Mouse (Mus musculus): ENCODE measurements at regions not wholly inside any gene's neighbourhood (a gene's known extent, or its start where the extent isn't known, plus 50 kb on each side); places are given as distances from the start of the nearest gene placed in this dataset.

- DNase-seq, result no peak
These were observed 443.5 kb downstream of the Kif2b start for GRCm38 (mm10) chr11:91133753-91134270.

- no peak for DNase-seq
These were observed 444.5 kb downstream of the Kif2b start for GRCm38 (mm10) chr11:91132771-91133380.

GRCm38 (mm10) chr11:91131960-91132359 lies 443.8 kb upstream of the Tom1l1 start:
- DNase-seq, result no peak

GRCm38 (mm10) chr11:91098186-91098585 lies 410.0 kb upstream of the Tom1l1 start:
- DNase-seq, result no peak

- DNase-seq, result peak; percentile 19
These were observed 409.4 kb upstream of the Tom1l1 start for GRCm38 (mm10) chr11:91097552-91097951.

- no peak for DNase-seq
These were observed 408.0 kb upstream of the Tom1l1 start for GRCm38 (mm10) chr11:91096000-91096652.

GRCm38 (mm10) chr11:91065365-91065764 lies 377.2 kb upstream of the Tom1l1 start:
- no peak for DNase-seq

GRCm38 (mm10) chr11:91056966-91057597 lies 368.9 kb upstream of the Tom1l1 start:
- DNase-seq, result peak; percentile 57

GRCm38 (mm10) chr11:91053321-91053720 lies 365.2 kb upstream of the Tom1l1 start:
- DNase-seq, result no peak

GRCm38 (mm10) chr11:91051646-91052045 lies 363.5 kb upstream of the Tom1l1 start:
- DNase-seq, result peak; percentile 55

GRCm38 (mm10) chr11:91041486-91041885 lies 353.3 kb upstream of the Tom1l1 start:
- no peak for DNase-seq
